Mouse (Mus musculus): Measurements from ENCODE around the gene Btbd3. TPM values are rescaled to one million over a fixed set of nuclear protein-coding genes. Genes with fewer than 3 reads are reported as not detected.

The Btbd3 gene
- total RNA-seq, 1 experiment from 2014 or later = 20.9 TPM

DNA sequence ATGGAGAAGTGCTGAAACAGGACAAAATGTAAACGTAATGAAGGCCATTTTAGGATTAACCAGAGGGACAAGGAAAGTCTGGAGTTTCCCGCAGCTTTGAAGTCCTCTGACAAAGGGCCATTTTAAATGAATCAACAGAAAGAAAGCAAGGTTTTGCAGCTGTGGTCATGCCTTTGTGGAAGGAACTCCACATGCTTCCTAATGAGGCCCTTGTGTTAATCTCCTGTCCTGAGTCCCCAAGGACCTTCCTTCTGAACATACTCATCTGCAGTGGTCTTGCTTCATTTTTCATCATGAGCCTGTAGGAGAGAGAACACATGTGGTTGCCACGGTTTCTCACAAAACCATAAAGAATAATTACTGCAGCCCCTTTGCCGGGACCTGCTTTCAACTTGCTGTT is 275.6 kb downstream of the Btbd3 start:
- no peak for DNase-seq

DNA sequence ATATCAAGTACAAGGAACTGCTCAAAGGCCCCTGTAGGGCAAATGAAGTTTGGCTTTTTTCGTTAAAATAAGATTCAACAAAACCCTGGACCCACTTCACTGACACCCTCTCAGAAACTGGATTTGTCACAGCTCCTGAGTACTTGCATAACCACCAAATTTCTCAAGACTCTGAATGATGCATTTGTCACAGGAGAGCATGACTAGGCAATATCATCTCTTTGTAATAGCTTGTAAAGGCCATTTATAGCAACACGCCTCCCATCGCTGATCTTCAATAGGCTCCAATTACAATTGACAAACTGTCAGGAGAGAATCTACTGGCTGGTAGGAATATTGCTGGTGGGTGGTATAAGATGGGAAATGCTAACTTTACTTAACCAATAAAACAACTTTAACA is 283.3 kb downstream of the Btbd3 start:
- no peak for DNase-seq

GRCm38 (mm10) chr2:138548990-138549389 is 292.6 kb downstream of the Btbd3 start:
- no peak for DNase-seq

GRCm38 (mm10) chr2:138551516-138551915 is 295.2 kb downstream of the Btbd3 start:
- no peak for DNase-seq

DNA sequence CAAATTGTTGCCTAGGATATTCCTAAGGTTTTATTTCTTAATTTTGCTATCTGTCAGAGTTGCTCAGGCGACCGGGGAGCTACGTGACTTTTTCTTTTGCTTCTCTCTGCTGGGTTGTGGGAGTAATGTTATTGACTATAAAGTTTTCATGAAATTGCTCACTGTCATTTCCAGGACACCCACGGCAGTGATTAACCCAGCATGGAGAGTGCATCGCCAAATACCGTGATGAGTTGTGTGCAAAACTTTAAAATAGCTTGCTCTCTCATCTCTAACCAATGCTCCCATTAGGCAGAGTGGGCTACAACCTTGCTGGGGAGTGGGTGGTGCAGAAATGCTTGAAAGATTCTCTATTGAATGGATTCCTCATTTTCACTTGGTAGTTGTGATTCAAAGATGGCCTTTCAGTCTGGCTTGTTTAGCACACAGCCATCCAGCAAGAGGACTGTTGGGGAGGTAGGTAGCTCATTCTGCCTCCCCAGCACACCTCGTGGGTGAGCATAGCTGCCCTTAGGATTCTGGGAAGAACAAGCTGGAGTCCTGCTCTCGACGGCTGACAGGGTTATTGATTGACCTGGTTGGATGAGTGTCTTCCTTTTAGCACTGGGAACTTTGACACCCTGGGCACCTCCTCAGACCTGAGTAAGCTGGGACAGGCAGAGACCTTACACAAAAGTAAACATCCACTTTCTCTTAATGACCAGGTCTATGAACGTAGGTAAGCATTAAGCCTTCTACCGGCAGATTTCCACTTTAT is 298.9 kb downstream of the Btbd3 start:
- DNase-seq = no peak

- DNase-seq = no peak
Observed at GRCm38 (mm10) chr2:138585930-138586329, 329.6 kb downstream of the Btbd3 start.

DNA sequence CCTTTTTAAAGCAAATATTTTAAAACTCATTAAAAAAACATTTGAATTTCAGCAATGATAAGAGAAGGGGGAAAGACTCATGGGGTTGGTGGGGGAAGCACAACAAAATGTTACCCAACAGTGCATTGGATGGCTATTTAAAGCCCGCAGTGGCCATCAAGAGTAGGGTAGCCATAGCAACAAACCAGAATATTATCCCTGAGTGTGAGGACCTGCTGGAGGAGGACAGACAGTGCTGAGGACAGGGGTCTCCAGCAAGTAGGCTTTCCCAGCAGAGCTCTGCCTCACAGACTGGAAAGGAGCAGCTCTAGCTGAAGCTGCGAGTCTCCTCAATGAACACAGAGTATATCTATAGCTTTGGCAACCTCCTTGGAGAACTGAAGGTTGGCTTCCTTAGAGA is 331.0 kb downstream of the Btbd3 start:
- DNase-seq = no peak

DNA sequence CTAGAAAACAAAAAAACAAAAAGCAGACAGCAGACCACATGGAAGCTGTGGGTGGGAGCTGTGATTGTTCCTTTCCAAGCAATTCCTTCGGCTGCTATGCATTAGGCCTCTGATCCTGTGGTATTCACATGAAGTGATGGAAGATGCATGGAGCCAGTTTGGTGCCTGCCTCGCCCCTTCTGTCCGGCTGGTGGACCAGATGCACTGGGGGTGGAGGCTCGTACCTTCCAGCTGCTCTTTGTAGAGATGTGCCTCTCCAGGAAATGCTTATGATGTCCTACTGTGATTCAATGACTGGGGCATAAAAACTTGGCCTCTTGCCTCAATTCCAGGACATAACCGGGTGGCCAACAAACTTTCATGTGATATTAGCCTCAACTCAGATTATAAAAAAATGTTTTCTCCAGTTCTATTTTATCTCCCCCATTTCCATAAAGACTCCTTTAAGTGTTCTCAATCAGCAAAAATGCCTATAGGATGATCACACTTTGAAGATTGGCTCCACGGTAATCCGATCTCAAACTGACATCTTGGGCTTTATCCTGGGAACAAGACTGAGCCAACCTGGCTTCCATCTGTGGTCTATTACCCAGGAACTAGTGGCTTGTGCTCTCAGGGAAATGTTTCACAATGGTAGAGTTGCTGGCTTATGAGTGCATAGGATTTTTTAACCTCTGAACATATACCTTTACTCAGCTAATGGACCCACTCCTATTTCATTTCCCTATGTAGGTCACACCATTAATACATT is 331.6 kb downstream of the Btbd3 start:
- DNase-seq = no peak

GRCm38 (mm10) chr2:138589105-138589504 is 332.7 kb downstream of the Btbd3 start:
- DNase-seq = no peak

- no peak for DNase-seq
Observed at GRCm38 (mm10) chr2:138590307-138590706, 333.9 kb downstream of the Btbd3 start.

GRCm38 (mm10) chr2:138612361-138612760 is 356.0 kb downstream of the Btbd3 start:
- DNase-seq = no peak

GRCm38 (mm10) chr2:138617501-138617900 is 361.1 kb downstream of the Btbd3 start:
- no peak for DNase-seq

All from adrenal gland, postnatal 25 days (tissue).